Mouse (Mus musculus) brain, embryonic 14.5 days (tissue): ENCODE measurements around the gene Zfp768.
A peak's percentile ranks its signal among the peaks of the same experiment; 100 is the strongest.

Experiments
- CTCF ChIP-seq: fragments of 200-500 bp; IDR thresholded peaks from 2 replicates; pipeline ENCODE4 v1.5.1; 2012; ENCODE audit warnings: inconsistent platforms, mild to moderate bottlenecking, moderate library complexity, borderline replicate concordance; ENCODE audit not compliant: insufficient read depth, insufficient read length; ENCODE audit errors: extremely low read depth
- POLR2A ChIP-seq: fragments of 200-500 bp; IDR thresholded peaks from 2 replicates; pipeline ENCODE4 v1.6.1; 2012; ENCODE audit warnings: mild to moderate bottlenecking, inconsistent platforms, borderline replicate concordance; ENCODE audit not compliant: poor library complexity, insufficient read depth, insufficient read length, severe bottlenecking; ENCODE audit errors: extremely low read depth

GRCm38 (mm10) chr7:127342332-127342731 lies 3.1 kb downstream of the Zfp768 start:
- TF ChIP-seq CTCF, result peak; percentile 23; the same call in 1 of the 2 replicates
- TF ChIP-seq POLR2A, result no peak
